Mouse (Mus musculus): Measurements from ENCODE around the gene Dusp16. TPM values are rescaled to one million over a fixed set of nuclear protein-coding genes. Genes with fewer than 3 reads are reported as not detected.
A peak's percentile ranks its signal among the peaks of the same experiment; 100 is the strongest.
"Not testable (repeated sequence)": the region's sequence is repeated elsewhere in the genome, so short reads cannot be mapped to it uniquely, and the experiment has no call there.

Dusp16 gene
- polyA plus RNA-seq, 1 experiment from 2014 or later: 3.5 TPM

DNA sequence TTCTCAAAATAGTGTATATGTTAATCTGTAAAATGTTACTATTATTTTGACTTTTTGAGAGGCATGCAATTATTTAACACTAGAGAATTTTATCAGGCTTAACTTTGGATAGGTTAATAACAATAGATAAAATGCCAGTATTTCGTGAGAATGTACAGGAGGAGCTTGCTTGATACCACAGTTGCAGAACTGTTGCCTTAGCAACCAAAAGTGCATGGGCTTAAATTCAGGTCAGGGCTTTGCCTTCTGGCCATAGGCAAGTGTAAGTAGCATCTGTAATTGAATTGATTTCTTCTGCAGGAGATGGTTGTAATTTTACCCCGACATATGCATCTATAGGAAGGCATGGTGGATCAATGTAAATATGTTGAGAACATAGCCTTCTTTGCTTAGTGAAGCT, 107.4 kb downstream of the Dusp16 start:
- no peak overlapping the region for H3K4me2 ChIP-seq (ENCODE audit: low read depth, low read length)
- H3K36me3 ChIP-seq (ENCODE audit: control insufficient read depth, insufficient read depth, low read length): no peaks in the 10 kb centered on the region
- no peaks in the 10 kb centered on the region for H3K9me3 ChIP-seq (ENCODE audit: control insufficient read depth, low read length)
- no peak overlapping the region for H3K27ac ChIP-seq (ENCODE audit: low read depth, low read length)
- WGBS: 42% methylated on average over 2 of the region's 2 CpGs
- H3K4me1 ChIP-seq (ENCODE audit: control insufficient read depth, insufficient read depth, low read length): no peaks in the 10 kb centered on the region
- H3K4me3 ChIP-seq (ENCODE audit: low read depth, low read length): no peak overlapping the region
- H3K9ac ChIP-seq (replicated peaks; ENCODE audit: low read depth, low read length): no peak overlapping the region
- no peak for ATAC-seq (ENCODE audit: low read depth)
- no peaks in the 10 kb centered on the region for H3K27me3 ChIP-seq (ENCODE audit: control insufficient read depth, insufficient read depth, low read length)

DNA sequence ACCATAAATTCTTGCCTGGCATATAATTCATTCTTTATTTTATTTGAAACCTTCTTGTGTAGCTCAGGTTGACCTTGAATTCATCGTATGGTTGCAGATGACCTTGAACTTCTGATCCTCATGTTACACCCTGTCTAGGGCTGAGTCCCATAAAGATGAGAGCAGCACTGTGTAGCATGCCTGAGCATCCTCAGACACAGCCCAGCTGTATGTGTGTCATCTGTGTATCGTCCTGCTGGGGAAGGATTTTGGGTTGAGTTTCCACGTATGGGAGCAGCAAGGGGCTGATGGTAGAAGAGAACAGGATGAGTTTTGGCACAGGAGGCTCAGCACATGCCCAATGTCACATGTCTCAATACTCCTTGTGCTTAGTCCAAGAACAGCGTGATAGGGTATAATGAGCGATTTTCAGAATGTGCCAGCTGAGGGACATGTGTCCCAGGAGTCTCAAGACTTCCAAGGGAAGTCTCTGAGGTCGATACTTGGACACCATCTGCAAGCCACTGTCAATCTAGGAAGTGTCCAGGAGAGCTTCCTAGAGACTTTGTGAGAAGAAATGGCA, 108.0 kb downstream of the Dusp16 start:
- H3K4me1 ChIP-seq (ENCODE audit: control insufficient read depth, insufficient read depth, low read length): no peaks in the 10 kb centered on the region

GRCm38 (mm10) chr6:134679330-134679729, 113.1 kb downstream of the Dusp16 start:
- H3K9me3 ChIP-seq (ENCODE audit: control insufficient read depth, low read length); H3K4me1 ChIP-seq (ENCODE audit: control insufficient read depth, insufficient read depth, low read length); ATAC-seq (ENCODE audit: low read depth); H3K36me3 ChIP-seq (ENCODE audit: control insufficient read depth, insufficient read depth, low read length); H3K27me3 ChIP-seq (ENCODE audit: control insufficient read depth, insufficient read depth, low read length); H3K9ac ChIP-seq (replicated peaks; ENCODE audit: low read depth, low read length); H3K27ac ChIP-seq (ENCODE audit: low read depth, low read length); H3K4me3 ChIP-seq (ENCODE audit: low read depth, low read length); H3K4me2 ChIP-seq (ENCODE audit: low read depth, low read length): not testable (repeated sequence)
- 92% methylated on average over 4 of the region's 4 CpGs for WGBS

More for the DNA sequence above, 108.0 kb downstream of the Dusp16 start:
- Histone ChIP-seq H3K4me2 (ENCODE audit: low read depth, low read length) (no peak overlapping the region), H3K27me3 (ENCODE audit: control insufficient read depth, insufficient read depth, low read length) (no peaks in the 10 kb centered on the region), H3K9me3 (ENCODE audit: control insufficient read depth, low read length) (no peaks in the 10 kb centered on the region), H3K9ac (replicated peaks; ENCODE audit: low read depth, low read length) (no peak overlapping the region), H3K36me3 (ENCODE audit: control insufficient read depth, insufficient read depth, low read length) (no peaks in the 10 kb centered on the region), H3K4me3 (ENCODE audit: low read depth, low read length) (no peak overlapping the region), H3K27ac (ENCODE audit: low read depth, low read length) (no peak overlapping the region)
- no peak for ATAC-seq (ENCODE audit: low read depth)
- 68% methylated on average over 6 of the region's 6 CpGs for WGBS

DNA sequence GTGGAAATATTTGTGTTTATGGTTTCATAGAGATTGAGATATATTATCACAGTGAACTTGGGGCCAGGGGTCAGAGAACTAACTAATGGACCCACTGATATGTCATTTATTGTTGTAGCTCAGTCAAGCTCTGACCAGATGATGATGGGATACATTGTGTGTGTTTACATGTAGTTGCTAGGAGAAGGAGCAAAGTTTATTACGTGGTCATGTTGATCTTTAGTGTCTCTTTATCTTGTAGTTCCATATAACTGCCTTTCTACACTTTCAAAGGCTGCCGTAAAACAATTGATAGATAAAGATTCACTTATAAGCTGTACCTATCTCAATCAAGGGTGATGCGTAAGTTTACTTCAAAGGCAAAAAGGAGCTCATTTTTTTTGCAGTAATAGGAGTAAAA, 114.4 kb downstream of the Dusp16 start:
- Histone ChIP-seq H3K27ac (ENCODE audit: low read depth, low read length) (no peak overlapping the region), H3K4me2 (ENCODE audit: low read depth, low read length) (no peak overlapping the region), H3K9me3 (ENCODE audit: control insufficient read depth, low read length) (no peaks in the 10 kb centered on the region), H3K4me1 (ENCODE audit: control insufficient read depth, insufficient read depth, low read length) (no peaks in the 10 kb centered on the region), H3K4me3 (ENCODE audit: low read depth, low read length) (no peak overlapping the region), H3K27me3 (ENCODE audit: control insufficient read depth, insufficient read depth, low read length) (no peaks in the 10 kb centered on the region), H3K36me3 (ENCODE audit: control insufficient read depth, insufficient read depth, low read length) (no peaks in the 10 kb centered on the region), H3K9ac (replicated peaks; ENCODE audit: low read depth, low read length) (no peak overlapping the region)
- no peak for ATAC-seq (ENCODE audit: low read depth)
- WGBS: 76% methylated on average over 3 of the region's 3 CpGs

- H3K4me3 ChIP-seq (ENCODE audit: low read depth, low read length): no peak overlapping the region
- H3K27ac ChIP-seq (ENCODE audit: low read depth, low read length): no peak overlapping the region
- no peaks in the 10 kb centered on the region for H3K27me3 ChIP-seq (ENCODE audit: control insufficient read depth, insufficient read depth, low read length)
- H3K36me3 ChIP-seq (ENCODE audit: control insufficient read depth, insufficient read depth, low read length): no peaks in the 10 kb centered on the region
- no peaks in the 10 kb centered on the region for H3K4me1 ChIP-seq (ENCODE audit: control insufficient read depth, insufficient read depth, low read length)
- H3K9ac ChIP-seq (replicated peaks; ENCODE audit: low read depth, low read length): no peak overlapping the region
- no peak for ATAC-seq (ENCODE audit: low read depth)
- H3K4me2 ChIP-seq (ENCODE audit: low read depth, low read length): no peak overlapping the region
- WGBS: 84% methylated on average over 4 of the region's 4 CpGs
- H3K9me3 ChIP-seq (ENCODE audit: control insufficient read depth, low read length): no peaks in the 10 kb centered on the region
Observed at GRCm38 (mm10) chr6:134677504-134677903, 114.9 kb downstream of the Dusp16 start.

- H3K9me3 ChIP-seq (ENCODE audit: control insufficient read depth, low read length); H3K4me1 ChIP-seq (ENCODE audit: control insufficient read depth, insufficient read depth, low read length); H3K4me2 ChIP-seq (ENCODE audit: low read depth, low read length); H3K27me3 ChIP-seq (ENCODE audit: control insufficient read depth, insufficient read depth, low read length); H3K9ac ChIP-seq (replicated peaks; ENCODE audit: low read depth, low read length); H3K27ac ChIP-seq (ENCODE audit: low read depth, low read length); ATAC-seq (ENCODE audit: low read depth); H3K36me3 ChIP-seq (ENCODE audit: control insufficient read depth, insufficient read depth, low read length); H3K4me3 ChIP-seq (ENCODE audit: low read depth, low read length): not testable (repeated sequence)
- 85% methylated on average over 8 of the region's 8 CpGs for whole genome bisulfite sequencing
Observed at GRCm38 (mm10) chr6:134673712-134674111, 118.7 kb downstream of the Dusp16 start.

DNA sequence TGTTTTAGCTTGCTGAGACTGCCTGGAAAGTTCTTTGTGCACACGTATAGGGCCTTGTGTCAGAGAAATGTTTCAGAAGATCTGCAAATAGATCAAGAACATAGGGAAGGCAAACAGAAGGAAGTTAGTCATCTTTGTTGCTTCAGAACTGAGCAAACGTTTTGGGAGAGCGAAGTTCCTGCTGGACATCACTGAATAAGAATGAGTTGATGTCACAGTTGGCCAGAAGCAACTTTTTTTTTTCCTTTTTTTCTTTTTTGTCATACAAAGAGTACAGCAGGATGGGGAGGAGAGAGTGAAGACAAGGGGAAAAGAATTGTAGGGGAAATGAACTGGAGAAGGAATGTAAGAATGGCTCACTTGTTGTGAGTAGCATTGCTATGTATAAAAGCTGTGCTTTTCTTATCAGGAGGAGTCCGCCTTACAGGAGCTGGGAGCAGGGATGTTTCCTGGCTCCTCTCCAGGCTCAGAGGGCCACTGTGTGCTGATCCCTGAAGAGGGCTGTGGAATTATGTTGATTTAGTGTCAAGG, 121.5 kb downstream of the Dusp16 start:
- Histone ChIP-seq H3K4me3 (ENCODE audit: low read depth, low read length) (no peak overlapping the region), H3K36me3 (ENCODE audit: control insufficient read depth, insufficient read depth, low read length) (no peaks in the 10 kb centered on the region), H3K9me3 (ENCODE audit: control insufficient read depth, low read length) (no peaks in the 10 kb centered on the region), H3K27me3 (ENCODE audit: control insufficient read depth, insufficient read depth, low read length) (no peaks in the 10 kb centered on the region), H3K4me2 (ENCODE audit: low read depth, low read length) (no peak overlapping the region), H3K27ac (ENCODE audit: low read depth, low read length) (no peak overlapping the region), H3K9ac (replicated peaks; ENCODE audit: low read depth, low read length) (no peak overlapping the region), H3K4me1 (ENCODE audit: control insufficient read depth, insufficient read depth, low read length) (no peaks in the 10 kb centered on the region)
- no peak for ATAC-seq (ENCODE audit: low read depth)
- 61% methylated on average over 4 of the region's 4 CpGs for WGBS

GRCm38 (mm10) chr6:134669179-134669865, 123.1 kb downstream of the Dusp16 start:
- no peaks in the 10 kb centered on the region for H3K4me1 ChIP-seq (ENCODE audit: control insufficient read depth, insufficient read depth, low read length)
- no peaks in the 10 kb centered on the region for H3K27me3 ChIP-seq (ENCODE audit: control insufficient read depth, insufficient read depth, low read length)
- H3K4me2 ChIP-seq (ENCODE audit: low read depth, low read length): no peak overlapping the region
- no peaks in the 10 kb centered on the region for H3K36me3 ChIP-seq (ENCODE audit: control insufficient read depth, insufficient read depth, low read length)
- WGBS: 53% methylated on average over 6 of the region's 6 CpGs
- ATAC-seq (ENCODE audit: low read depth): peak; percentile 57; the same call in 1 of the 2 replicates
- no peak overlapping the region for H3K4me3 ChIP-seq (ENCODE audit: low read depth, low read length)
- H3K27ac ChIP-seq (ENCODE audit: low read depth, low read length): no peak overlapping the region
- H3K9ac ChIP-seq (replicated peaks; ENCODE audit: low read depth, low read length): no peak overlapping the region
- no peaks in the 10 kb centered on the region for H3K9me3 ChIP-seq (ENCODE audit: control insufficient read depth, low read length)

GRCm38 (mm10) chr6:134668519-134668918, 123.9 kb downstream of the Dusp16 start:
- H3K4me2 ChIP-seq (ENCODE audit: low read depth, low read length): no peak overlapping the region
- no peak overlapping the region for H3K9ac ChIP-seq (replicated peaks; ENCODE audit: low read depth, low read length)
- H3K27ac ChIP-seq (ENCODE audit: low read depth, low read length): no peak overlapping the region
- no peaks in the 10 kb centered on the region for H3K9me3 ChIP-seq (ENCODE audit: control insufficient read depth, low read length)
- no peaks in the 10 kb centered on the region for H3K4me1 ChIP-seq (ENCODE audit: control insufficient read depth, insufficient read depth, low read length)
- no peak overlapping the region for H3K4me3 ChIP-seq (ENCODE audit: low read depth, low read length)
- no peak for ATAC-seq (ENCODE audit: low read depth)
- H3K36me3 ChIP-seq (ENCODE audit: control insufficient read depth, insufficient read depth, low read length): no peaks in the 10 kb centered on the region
- WGBS: 48% methylated on average over 2 of the region's 2 CpGs
- H3K27me3 ChIP-seq (ENCODE audit: control insufficient read depth, insufficient read depth, low read length): no peaks in the 10 kb centered on the region

Measured in neural tube, embryonic 14.5 days (tissue).